In the genomic region with DNA sequence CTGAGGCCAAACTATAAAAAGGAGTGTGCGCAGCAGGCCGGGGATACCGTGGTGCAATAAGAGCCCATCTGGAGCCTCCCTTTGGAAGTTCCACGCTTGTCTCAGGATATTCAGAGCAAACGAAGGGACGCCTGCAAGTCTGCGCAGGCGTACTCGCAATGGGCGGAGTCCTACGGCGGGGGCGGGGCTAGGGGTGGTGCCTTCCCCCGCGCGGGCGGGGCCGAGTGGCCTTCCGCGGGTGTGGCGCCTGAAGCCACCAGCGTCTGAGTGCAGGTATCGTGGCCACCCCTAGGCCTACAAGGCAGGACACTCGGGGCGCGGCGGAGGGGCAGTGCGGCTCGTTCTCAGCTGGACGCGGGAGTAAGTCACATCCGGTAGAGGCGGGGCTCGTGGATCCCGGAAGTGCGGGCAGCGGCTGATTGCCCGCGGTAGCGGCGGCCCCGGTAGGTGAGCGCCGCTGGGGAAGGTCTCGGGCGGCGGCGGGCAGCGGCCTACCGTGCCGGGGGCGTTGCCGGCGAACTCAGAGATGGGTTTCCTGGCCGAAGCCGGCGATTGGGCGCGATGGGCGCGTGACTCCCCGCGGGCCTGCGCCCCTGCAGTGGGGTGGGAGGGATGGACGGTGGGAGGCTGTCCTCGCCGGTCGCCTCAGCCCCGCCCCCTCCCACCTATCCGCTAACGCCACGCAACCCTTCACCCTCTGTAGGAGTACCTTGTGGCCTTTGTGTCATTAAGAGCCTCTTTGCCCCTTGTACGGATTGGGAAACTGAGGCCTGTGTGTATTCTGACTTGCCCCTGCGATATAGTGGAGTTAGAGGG, we compare ENCODE assay signal across 7 mouse cellular contexts. TPM values are rescaled to one million over a fixed set of nuclear protein-coding genes. Genes with fewer than 3 reads are reported as not detected.
DNase-seq lines count a peak whose midpoint lies in the region; ATAC-seq lines count a peak whose summit lies in the region.

A gene (plus strand): TSS at position 199 of the 816 bp plus-strand sequence.

- no peaks in the 10 kb centered on the region for H3K36me3 ChIP-seq in embryonic facial prominence, embryonic 11.5 days (replicated peaks; ENCODE audit: control insufficient read depth, insufficient read depth, low read depth, low read length)
- H3K36me3 ChIP-seq in limb, embryonic 11.5 days (ENCODE audit: control insufficient read depth, insufficient read depth, low read length) = no peaks in the 10 kb centered on the region
- no peaks in the 10 kb centered on the region for H3K36me3 ChIP-seq in midbrain, embryonic 14.5 days (ENCODE audit: control insufficient read depth, insufficient read depth, low read length)

- no peaks in the 10 kb centered on the region; the same call in none of the 2 replicates for H3K4me1 ChIP-seq in embryonic facial prominence, embryonic 11.5 days (ENCODE audit: control insufficient read depth, insufficient read depth, low read length)
- H3K4me1 ChIP-seq in limb, embryonic 11.5 days (ENCODE audit: control insufficient read depth, insufficient read depth, low read length) = peaks cover 10% of the 10 kb centered on the region; the same call in 1 of the 2 replicates
- H3K4me1 ChIP-seq in midbrain, embryonic 14.5 days (ENCODE audit: control insufficient read depth, insufficient read depth, low read length) = peaks cover 31% of the 10 kb centered on the region

- H3K27ac ChIP-seq in embryonic facial prominence, embryonic 11.5 days (replicated peaks; ENCODE audit: low read depth, low read length) = peak within 1 kb of the TSS; percentile 87
- H3K27ac ChIP-seq in limb, embryonic 11.5 days (replicated peaks; ENCODE audit: low read depth, low read length) = peak within 1 kb of the TSS; percentile 88
- H3K27ac ChIP-seq in midbrain, embryonic 14.5 days (replicated peaks; ENCODE audit: low read depth, low read length) = peak within 1 kb of the TSS; percentile 97

- H3K9me3 ChIP-seq in embryonic facial prominence, embryonic 11.5 days (replicated peaks; ENCODE audit: control insufficient read depth, low read length) = no peaks in the 10 kb centered on the region
- H3K9me3 ChIP-seq in limb, embryonic 11.5 days (ENCODE audit: control insufficient read depth, low read length) = no peaks in the 10 kb centered on the region
- no peaks in the 10 kb centered on the region for H3K9me3 ChIP-seq in midbrain, embryonic 14.5 days (ENCODE audit: control insufficient read depth, low read length)

- peak within 1 kb of the TSS; percentile 74 for H3K4me2 ChIP-seq in embryonic facial prominence, embryonic 11.5 days (ENCODE audit: low read depth, low read length)
- peak within 1 kb of the TSS; percentile 66 for H3K4me2 ChIP-seq in limb, embryonic 11.5 days (ENCODE audit: low read depth, severe bottlenecking)
- H3K4me2 ChIP-seq in midbrain, embryonic 14.5 days (ENCODE audit: low read length) = peak within 1 kb of the TSS; percentile 65

- DNase-seq in adrenal gland, postnatal 14 days = peak; percentile 98
- peak; percentile 95 for DNase-seq in embryonic facial prominence, embryonic 11.5 days (ENCODE audit: low spot score)
- peak; percentile 99 for DNase-seq in heart, adult 11 months
- peak; percentile 97 for DNase-seq in kidney, adult 18-20 months
- DNase-seq in limb, embryonic 11.5 days (ENCODE audit: low spot score) = peak; percentile 96
- DNase-seq in midbrain, embryonic 14.5 days = peak; percentile 97
- peak; percentile 89 to 96 for DNase-seq in spleen, adult 18-20 months

- H3K9ac ChIP-seq in embryonic facial prominence, embryonic 11.5 days (replicated peaks; ENCODE audit: low read length) = peak within 1 kb of the TSS; percentile 86
- peak within 1 kb of the TSS; percentile 81 for H3K9ac ChIP-seq in limb, embryonic 11.5 days (ENCODE audit: low read length)
- peak within 1 kb of the TSS; percentile 84 for H3K9ac ChIP-seq in midbrain, embryonic 14.5 days (replicated peaks; ENCODE audit: low read length)

- no peaks in the 10 kb centered on the region for H3K27me3 ChIP-seq in embryonic facial prominence, embryonic 11.5 days (ENCODE audit: control insufficient read depth, insufficient read depth, low read length)
- no peaks in the 10 kb centered on the region for H3K27me3 ChIP-seq in limb, embryonic 11.5 days (ENCODE audit: control insufficient read depth, insufficient read depth, low read length)
- H3K27me3 ChIP-seq in midbrain, embryonic 14.5 days (ENCODE audit: control insufficient read depth, insufficient read depth, low read length) = no peaks in the 10 kb centered on the region

- peak; percentile 93 for ATAC-seq in embryonic facial prominence, embryonic 11.5 days (replicated peaks; ENCODE audit: insufficient number of reproducible peaks, low FRiP score, low TSS enrichment, low read depth)
- ATAC-seq in limb, embryonic 11.5 days (ENCODE audit: insufficient number of reproducible peaks, low FRiP score, low TSS enrichment, low read depth) = peak; percentile 92
- peak; percentile 92 for ATAC-seq in midbrain, embryonic 14.5 days (ENCODE audit: low FRiP score, low TSS enrichment)

- WGBS in embryonic facial prominence, embryonic 11.5 days = under 1% methylated on average over 58 of the region's 74 CpGs
- under 1% methylated on average over 74 of the region's 74 CpGs for WGBS in limb, embryonic 11.5 days
- WGBS in midbrain, embryonic 14.5 days = under 1% methylated on average over 74 of the region's 74 CpGs

- H3K4me3 ChIP-seq in embryonic facial prominence, embryonic 11.5 days (ENCODE audit: low read depth, low read length) = peak within 1 kb of the TSS; percentile 81
- H3K4me3 ChIP-seq in limb, embryonic 11.5 days (ENCODE audit: low read depth, low read length) = peak within 1 kb of the TSS; percentile 84
- H3K4me3 ChIP-seq in midbrain, embryonic 14.5 days (replicated peaks; ENCODE audit: low read depth, low read length) = peak within 1 kb of the TSS; percentile 74

RNA-seq across cellular contexts. Expression of the gene that starts here (rescaled TPM):
- 19.1 and 23.6 TPM in 2 replicates for total RNA-seq in adrenal gland, postnatal 14 days (2021)
- polyA plus RNA-seq in embryonic facial prominence, embryonic 11.5 days (2014; fragmentation: Nextera tagmentation; extraction: Ambion mirVana) = 26.2 and 31.8 TPM in 2 replicates
- polyA plus RNA-seq in limb, embryonic 11.5 days (2014; fragmentation: Nextera tagmentation; extraction: Ambion mirVana) = 29.7 and 33.4 TPM in 2 replicates
- polyA plus RNA-seq in midbrain, embryonic 14.5 days (2014; fragmentation: Nextera tagmentation; extraction: Ambion mirVana) = 27.3 and 32.1 TPM in 2 replicates

Comparison
In these comparisons a context has a peak if more than half of its experiments do, and no peak if none do; other contexts are left out.
1. Peak in every context shown above with its lines: DNase-seq, ATAC-seq, H3K4me3 ChIP-seq and H3K27ac ChIP-seq.